Mouse (Mus musculus): ENCODE results near the gene Iffo1.

The Iffo1 gene

GRCm38 (mm10) chr6:125143128-125143527 is 1.9 kb upstream of the Iffo1 start:
- DNase-seq = no peak

- peak; percentile 41 for DNase-seq
Observed at GRCm38 (mm10) chr6:125143904-125144303, 1.1 kb upstream of the Iffo1 start.

GRCm38 (mm10) chr6:125145479-125145951 is 474 bp downstream of the Iffo1 start:
- peak; percentile 68 for DNase-seq

GRCm38 (mm10) chr6:125146148-125146547 is 1.1 kb downstream of the Iffo1 start:
- DNase-seq = peak; percentile 43

- DNase-seq = peak; percentile 68
Observed at GRCm38 (mm10) chr6:125146797-125147196, 1.8 kb downstream of the Iffo1 start.

- DNase-seq = peak; percentile 43
Observed at GRCm38 (mm10) chr6:125147329-125147728, 2.3 kb downstream of the Iffo1 start.

GRCm38 (mm10) chr6:125148251-125148925 is 3.3 kb downstream of the Iffo1 start:
- peak; percentile 71 for DNase-seq

GRCm38 (mm10) chr6:125148926-125149568 is 4.0 kb downstream of the Iffo1 start:
- DNase-seq = peak; percentile 71

- DNase-seq = no peak
Observed at GRCm38 (mm10) chr6:125149569-125149950, 4.5 kb downstream of the Iffo1 start.

GRCm38 (mm10) chr6:125152212-125153017 is 7.4 kb downstream of the Iffo1 start:
- peak; percentile 48 for DNase-seq

GRCm38 (mm10) chr6:125153018-125153389 is 8.0 kb downstream of the Iffo1 start:
- DNase-seq = no peak

GRCm38 (mm10) chr6:125153682-125154081 is 8.6 kb downstream of the Iffo1 start:
- DNase-seq = no peak

GRCm38 (mm10) chr6:125154550-125154949 is 9.5 kb downstream of the Iffo1 start:
- peak; percentile 35 for DNase-seq

GRCm38 (mm10) chr6:125155262-125155661 is 10.2 kb downstream of the Iffo1 start:
- peak; percentile 27 for DNase-seq

- DNase-seq = no peak
Observed at GRCm38 (mm10) chr6:125156491-125156890, 11.4 kb downstream of the Iffo1 start.

- no peak for DNase-seq
Observed at GRCm38 (mm10) chr6:125156903-125157614, 12.0 kb downstream of the Iffo1 start.

- DNase-seq = peak; percentile 31
Observed at GRCm38 (mm10) chr6:125158944-125159492, 14.0 kb downstream of the Iffo1 start.

GRCm38 (mm10) chr6:125159773-125160557 is 14.9 kb downstream of the Iffo1 start:
- peak; percentile 19 for DNase-seq

- DNase-seq = peak; percentile 45
Observed at GRCm38 (mm10) chr6:125160558-125160853, 15.5 kb downstream of the Iffo1 start.

- DNase-seq = peak; percentile 64
Observed at GRCm38 (mm10) chr6:125160854-125161760, 16.1 kb downstream of the Iffo1 start.

- DNase-seq = peak; percentile 74
Observed at GRCm38 (mm10) chr6:125161971-125162370, 16.9 kb downstream of the Iffo1 start.

Measured in cerebellum, adult 9-11 months (tissue).